Mouse (Mus musculus): ENCODE measurements at regions not wholly inside any gene's neighbourhood (a gene's known extent, or its start where the extent isn't known, plus 50 kb on each side); places are given as distances from the start of the nearest gene placed in this dataset.

DNA sequence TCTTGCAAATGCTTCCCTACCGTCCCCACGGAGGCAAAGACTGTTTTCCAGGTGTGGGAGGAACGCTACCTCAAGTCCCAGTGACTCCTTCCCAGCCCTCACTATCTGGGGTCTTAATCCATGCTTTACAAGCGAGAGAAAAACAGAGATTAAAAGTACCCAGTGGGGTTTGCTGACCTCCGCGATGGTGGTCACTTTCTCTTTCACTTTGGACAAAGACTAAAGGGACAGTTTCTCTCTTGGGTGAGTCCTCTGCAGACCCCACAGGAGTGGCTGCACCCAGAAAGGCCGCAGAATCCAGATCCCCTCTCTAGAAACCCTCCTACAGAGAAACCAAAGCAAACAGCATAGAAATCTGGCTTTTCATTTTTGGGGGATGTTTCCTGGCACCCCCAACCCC is 313.4 kb downstream of the Med13l start:
- H3K36me3 ChIP-seq (replicated peaks; ENCODE audit: control insufficient read depth, insufficient read depth, low read depth), result no peaks in the 10 kb centered on the region
- no peak overlapping the region for H3K27ac ChIP-seq
- 39% methylated on average over 7 of the region's 7 CpGs for WGBS (ENCODE audit: insufficient replicate concordance)
- H3K9ac ChIP-seq (replicated peaks), result no peak overlapping the region
- DNase-seq (ENCODE audit: low read depth in 3 of 3, low spot score in 3 of 3) (no peak), ATAC-seq (ENCODE audit: insufficient read depth) (no peak)
- H3K4me3 ChIP-seq (ENCODE audit: insufficient read depth in 1 of 2, low read depth in 2 of 2, low read length in 2 of 2), result no peak overlapping the region
- no peaks in the 10 kb centered on the region for H3K4me1 ChIP-seq (replicated peaks; ENCODE audit: control insufficient read depth in 2 of 2, insufficient read depth in 2 of 2, low read length in 1 of 2)
- no peak for TF ChIP-seq EP300 (IDR thresholded peaks at IDR 0.05; ENCODE audit: low read depth)
- TF ChIP-seq CTCF (IDR thresholded peaks at IDR 0.05; ENCODE audit: low read depth), result no peak
- H3K27me3 ChIP-seq (ENCODE audit: control insufficient read depth, insufficient read depth, low read length), result peaks cover 10% of the 10 kb centered on the region
- H3K9me3 ChIP-seq (ENCODE audit: control insufficient read depth, low read length), result no peaks in the 10 kb centered on the region
- H3K4me2 ChIP-seq (ENCODE audit: low read depth), result no peak overlapping the region

DNA sequence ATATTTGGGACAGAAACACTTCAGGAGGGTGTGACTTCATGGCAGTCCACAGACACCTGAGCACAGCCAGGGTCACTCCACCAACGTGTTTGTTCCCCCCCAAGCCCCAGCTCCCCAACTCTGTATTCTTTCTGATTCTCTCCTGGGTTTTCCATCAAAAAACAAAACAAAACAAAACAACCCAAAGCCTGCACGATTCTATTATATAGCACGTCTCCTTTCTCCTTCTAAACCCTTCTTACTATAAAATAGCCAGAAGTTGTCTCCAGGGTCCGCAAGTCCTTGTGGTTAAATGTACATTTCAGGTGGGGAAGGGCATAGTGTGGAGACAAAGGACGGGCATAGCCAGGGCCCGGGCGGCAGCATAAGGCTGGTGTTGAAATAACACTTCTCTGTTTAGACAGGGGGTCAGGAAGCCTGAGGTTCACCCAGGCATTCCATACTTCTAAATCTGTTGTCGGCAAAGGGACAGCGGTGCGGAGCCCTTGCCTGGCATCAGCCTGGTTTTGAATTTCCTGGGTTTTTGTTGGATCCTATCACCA is 314.7 kb downstream of the Med13l start:
- no peak for ATAC-seq (ENCODE audit: insufficient read depth)
- peaks cover 14% of the 10 kb centered on the region for H3K27me3 ChIP-seq (ENCODE audit: control insufficient read depth, insufficient read depth, low read length)
- 42% methylated on average over 10 of the region's 10 CpGs for whole genome bisulfite sequencing (ENCODE audit: insufficient replicate concordance)
- no peak overlapping the region for H3K9ac ChIP-seq (replicated peaks)
- H3K4me3 ChIP-seq (ENCODE audit: insufficient read depth in 1 of 2, low read depth in 2 of 2, low read length in 2 of 2), result no peak overlapping the region
- no peak for TF ChIP-seq CTCF (IDR thresholded peaks at IDR 0.05; ENCODE audit: low read depth)
- TF ChIP-seq EP300 (IDR thresholded peaks at IDR 0.05; ENCODE audit: low read depth), result no peak
- no peak overlapping the region for H3K4me2 ChIP-seq (ENCODE audit: low read depth)
- H3K27ac ChIP-seq, result no peak overlapping the region
- H3K9me3 ChIP-seq (ENCODE audit: control insufficient read depth, low read length), result no peaks in the 10 kb centered on the region
- no peak for DNase-seq (ENCODE audit: low read depth in 3 of 3, low spot score in 3 of 3)
- no peaks in the 10 kb centered on the region for H3K4me1 ChIP-seq (replicated peaks; ENCODE audit: control insufficient read depth in 2 of 2, insufficient read depth in 2 of 2, low read length in 1 of 2)
- no peaks in the 10 kb centered on the region for H3K36me3 ChIP-seq (replicated peaks; ENCODE audit: control insufficient read depth, insufficient read depth, low read depth)

DNA sequence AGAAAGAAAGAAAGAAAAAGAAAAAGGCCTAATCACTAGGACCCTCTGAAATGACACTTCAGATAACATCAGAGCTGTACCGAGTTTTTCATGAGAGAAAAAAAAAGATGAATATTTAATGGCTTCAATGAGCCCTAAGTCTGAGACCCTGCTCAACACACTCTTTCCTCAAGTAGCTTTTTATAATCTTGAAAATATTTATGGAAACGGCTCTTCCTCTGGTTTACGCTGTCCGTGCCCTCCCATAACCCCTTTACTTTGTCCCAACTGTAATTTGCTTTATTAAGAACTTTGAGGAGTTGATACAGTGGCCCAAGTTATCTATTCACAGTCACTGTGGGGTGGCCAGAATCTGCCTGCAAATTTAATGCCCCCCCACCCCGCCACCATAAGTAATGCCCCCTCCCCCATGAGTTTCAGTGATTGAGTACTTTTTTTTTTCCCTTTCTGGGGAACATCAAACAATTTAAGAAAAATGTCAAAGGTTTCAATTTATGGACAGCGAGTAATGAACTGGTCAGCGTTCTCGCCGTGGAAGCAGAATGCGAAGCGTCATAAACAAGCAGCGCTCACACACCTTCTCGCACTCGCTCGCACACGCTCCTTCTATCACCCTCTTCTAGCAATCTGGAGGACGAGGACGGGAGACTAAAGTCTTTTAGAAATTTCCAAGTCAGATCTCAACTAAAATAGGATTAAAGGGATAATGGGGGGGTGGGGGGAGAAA is 316.3 kb downstream of the Med13l start:
- TF ChIP-seq EP300 (IDR thresholded peaks at IDR 0.05; ENCODE audit: low read depth) (no peak), CTCF (IDR thresholded peaks at IDR 0.05; ENCODE audit: low read depth) (no peak)
- Histone ChIP-seq H3K27me3 (ENCODE audit: control insufficient read depth, insufficient read depth, low read length) (peaks cover 14% of the 10 kb centered on the region), H3K27ac (no peak overlapping the region), H3K9me3 (ENCODE audit: control insufficient read depth, low read length) (no peaks in the 10 kb centered on the region), H3K9ac (replicated peaks) (no peak overlapping the region), H3K4me3 (ENCODE audit: insufficient read depth in 1 of 2, low read depth in 2 of 2, low read length in 2 of 2) (no peak overlapping the region), H3K36me3 (replicated peaks; ENCODE audit: control insufficient read depth, insufficient read depth, low read depth) (no peaks in the 10 kb centered on the region), H3K4me2 (ENCODE audit: low read depth) (peak overlapping the region; percentile 26), H3K4me1 (replicated peaks; ENCODE audit: control insufficient read depth in 2 of 2, insufficient read depth in 2 of 2, low read length in 1 of 2) (no peaks in the 10 kb centered on the region)
- ATAC-seq (ENCODE audit: insufficient read depth) (no peak), DNase-seq (ENCODE audit: low read depth in 3 of 3, low spot score in 3 of 3) (no peak)
- WGBS (ENCODE audit: insufficient replicate concordance), result 16% methylated on average over 18 of the region's 18 CpGs

DNA sequence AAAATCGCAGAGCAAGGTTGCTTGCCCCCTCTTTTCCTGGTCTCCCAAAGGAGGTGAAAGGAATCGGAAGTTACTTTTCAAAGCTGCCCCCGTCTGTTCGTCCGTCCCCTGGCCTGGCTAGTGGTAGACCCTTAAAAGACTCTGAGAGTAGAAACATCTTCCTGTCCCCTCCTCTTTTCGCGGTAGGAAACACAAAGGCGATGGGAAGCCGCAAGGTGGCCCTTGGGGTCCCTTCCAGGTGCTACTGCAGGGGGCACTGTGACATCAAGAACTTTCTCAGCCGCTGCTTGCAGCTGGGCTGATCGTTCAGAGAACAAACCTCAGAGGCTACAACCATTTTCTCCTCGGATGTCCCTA is 316.8 kb downstream of the Med13l start:
- H3K4me3 ChIP-seq (ENCODE audit: insufficient read depth in 1 of 2, low read depth in 2 of 2, low read length in 2 of 2), result no peak overlapping the region
- H3K27ac ChIP-seq, result no peak overlapping the region
- DNase-seq (ENCODE audit: low read depth in 3 of 3, low spot score in 3 of 3), result no peak
- no peaks in the 10 kb centered on the region for H3K9me3 ChIP-seq (ENCODE audit: control insufficient read depth, low read length)
- H3K4me1 ChIP-seq (replicated peaks; ENCODE audit: control insufficient read depth in 2 of 2, insufficient read depth in 2 of 2, low read length in 1 of 2), result no peaks in the 10 kb centered on the region
- peak overlapping the region; percentile 26 for H3K4me2 ChIP-seq (ENCODE audit: low read depth)
- peaks cover 14% of the 10 kb centered on the region for H3K27me3 ChIP-seq (ENCODE audit: control insufficient read depth, insufficient read depth, low read length)
- no peak overlapping the region for H3K9ac ChIP-seq (replicated peaks)
- TF ChIP-seq CTCF (IDR thresholded peaks at IDR 0.05; ENCODE audit: low read depth) (peak; percentile 47), EP300 (IDR thresholded peaks at IDR 0.05; ENCODE audit: low read depth) (no peak)
- ATAC-seq (ENCODE audit: insufficient read depth), result no peak
- under 1% methylated on average over 12 of the region's 12 CpGs for WGBS (ENCODE audit: insufficient replicate concordance)
- H3K36me3 ChIP-seq (replicated peaks; ENCODE audit: control insufficient read depth, insufficient read depth, low read depth), result no peaks in the 10 kb centered on the region

DNA sequence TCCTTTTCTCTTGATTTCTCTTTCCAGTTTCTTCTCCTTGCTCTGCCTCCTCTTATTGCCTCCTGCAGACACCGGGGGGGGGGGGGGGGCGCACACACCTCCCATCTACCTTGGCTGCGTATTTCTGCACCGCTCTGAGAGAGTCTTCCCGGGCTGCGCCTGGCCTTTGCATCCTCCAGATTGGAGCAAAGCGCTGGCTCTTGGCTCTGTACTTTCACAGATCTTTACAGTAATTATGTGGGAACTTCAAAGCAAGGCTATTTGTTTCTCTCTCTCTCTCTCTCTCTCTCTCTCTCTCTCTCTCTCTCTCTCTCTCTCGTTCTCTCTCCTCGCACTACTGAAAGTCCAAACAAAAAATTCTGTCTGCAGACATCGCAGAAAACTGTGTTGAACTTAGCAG is 317.4 kb downstream of the Med13l start:
- Histone ChIP-seq H3K27ac (no peak overlapping the region), H3K27me3 (ENCODE audit: control insufficient read depth, insufficient read depth, low read length) (peaks cover 14% of the 10 kb centered on the region), H3K36me3 (replicated peaks; ENCODE audit: control insufficient read depth, insufficient read depth, low read depth) (no peaks in the 10 kb centered on the region), H3K9ac (replicated peaks) (no peak overlapping the region), H3K4me1 (replicated peaks; ENCODE audit: control insufficient read depth in 2 of 2, insufficient read depth in 2 of 2, low read length in 1 of 2) (no peaks in the 10 kb centered on the region), H3K9me3 (ENCODE audit: control insufficient read depth, low read length) (no peaks in the 10 kb centered on the region), H3K4me2 (ENCODE audit: low read depth) (no peak overlapping the region), H3K4me3 (ENCODE audit: insufficient read depth in 1 of 2, low read depth in 2 of 2, low read length in 2 of 2) (no peak overlapping the region)
- ATAC-seq (ENCODE audit: insufficient read depth), result no peak
- 24% methylated on average over 10 of the region's 10 CpGs for WGBS (ENCODE audit: insufficient replicate concordance)
- TF ChIP-seq CTCF (IDR thresholded peaks at IDR 0.05; ENCODE audit: low read depth), result no peak
- TF ChIP-seq EP300 (IDR thresholded peaks at IDR 0.05; ENCODE audit: low read depth), result no peak
- DNase-seq (ENCODE audit: low read depth in 3 of 3, low spot score in 3 of 3), result no peak
